Mouse (Mus musculus) adrenal gland, postnatal 25 days (tissue): ENCODE data around the gene Cep97. TPM values are rescaled to one million over a fixed set of nuclear protein-coding genes. Genes with fewer than 3 reads are reported as not detected.
"Not testable (repeated sequence)": the region's sequence is repeated elsewhere in the genome, so short reads cannot be mapped to it uniquely, and the experiment has no call there.

ENCODE experiments used
- DNase-seq: peaks from one replicate; pipeline ENCODE4 v3.0.0; 2021; ENCODE audit warnings: mixed read lengths
- total RNA-seq: library from RNA; stranded (reverse); gene quantifications from 2 replicates; pipeline ENCODE4 v1.2.3, GENCODE M21; 2021

The Cep97 gene
- total RNA-seq, 1 experiment from 2014 or later = 13.1 TPM

DNA sequence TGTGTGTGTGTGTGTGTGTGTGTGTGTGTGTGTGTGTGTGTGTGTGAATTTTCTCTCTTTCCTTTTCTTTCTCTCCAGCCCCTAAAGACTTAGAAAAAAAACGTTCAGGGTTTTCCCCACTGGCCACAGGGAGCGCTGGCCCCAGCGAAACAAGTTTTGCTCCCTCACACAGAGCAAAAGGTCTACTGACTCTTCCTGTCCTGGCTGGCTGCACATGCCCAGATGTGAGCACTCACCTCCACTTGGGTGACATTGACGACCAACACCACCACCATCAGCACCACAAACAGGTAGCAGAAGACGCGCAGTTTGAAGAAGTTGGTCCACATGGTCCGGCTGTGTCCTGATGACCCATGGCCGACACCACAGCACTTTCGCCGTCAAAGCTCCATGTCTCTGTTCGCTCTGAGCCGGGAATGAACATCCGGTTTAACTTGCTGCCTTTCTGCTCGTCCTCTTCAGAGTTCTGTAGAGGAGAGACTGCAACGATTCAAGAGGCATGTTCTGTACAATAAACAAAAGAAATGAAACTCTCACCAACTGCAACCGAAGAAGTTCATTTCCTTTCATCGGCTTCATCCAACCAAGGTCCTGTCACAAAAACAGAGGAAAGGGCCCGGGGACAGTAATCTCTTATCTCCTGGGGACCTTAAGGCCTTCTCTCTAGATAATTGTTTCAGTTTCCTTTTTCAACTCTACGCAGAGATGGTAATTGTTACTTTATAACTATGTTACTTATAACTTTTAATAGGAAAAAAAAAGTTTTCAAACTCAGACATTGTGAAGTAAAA is 44.1 kb downstream of the Cep97 start:
- DNase-seq = no peak

DNA sequence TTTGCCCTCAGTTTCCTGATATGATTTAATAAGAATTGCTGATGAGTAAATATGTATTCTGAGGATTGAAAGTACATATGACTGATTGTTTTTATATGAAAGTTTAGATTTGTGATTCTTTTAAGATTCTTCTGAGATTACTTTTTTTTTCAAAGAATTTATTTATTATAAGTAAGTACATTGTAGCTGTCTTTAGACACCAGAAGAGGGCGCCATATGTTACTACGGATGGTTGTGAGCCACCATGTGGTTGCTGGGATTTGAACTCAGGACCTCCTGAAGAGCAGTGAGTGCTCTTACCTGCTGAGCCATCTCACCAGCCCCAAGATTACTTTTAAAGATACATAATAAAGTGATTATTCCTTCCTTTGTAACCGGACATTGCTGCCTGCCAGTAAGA is 45.2 kb downstream of the Cep97 start:
- DNase-seq = no peak

GRCm38 (mm10) chr16:55888584-55888960 is 46.1 kb downstream of the Cep97 start:
- no peak for DNase-seq

DNA sequence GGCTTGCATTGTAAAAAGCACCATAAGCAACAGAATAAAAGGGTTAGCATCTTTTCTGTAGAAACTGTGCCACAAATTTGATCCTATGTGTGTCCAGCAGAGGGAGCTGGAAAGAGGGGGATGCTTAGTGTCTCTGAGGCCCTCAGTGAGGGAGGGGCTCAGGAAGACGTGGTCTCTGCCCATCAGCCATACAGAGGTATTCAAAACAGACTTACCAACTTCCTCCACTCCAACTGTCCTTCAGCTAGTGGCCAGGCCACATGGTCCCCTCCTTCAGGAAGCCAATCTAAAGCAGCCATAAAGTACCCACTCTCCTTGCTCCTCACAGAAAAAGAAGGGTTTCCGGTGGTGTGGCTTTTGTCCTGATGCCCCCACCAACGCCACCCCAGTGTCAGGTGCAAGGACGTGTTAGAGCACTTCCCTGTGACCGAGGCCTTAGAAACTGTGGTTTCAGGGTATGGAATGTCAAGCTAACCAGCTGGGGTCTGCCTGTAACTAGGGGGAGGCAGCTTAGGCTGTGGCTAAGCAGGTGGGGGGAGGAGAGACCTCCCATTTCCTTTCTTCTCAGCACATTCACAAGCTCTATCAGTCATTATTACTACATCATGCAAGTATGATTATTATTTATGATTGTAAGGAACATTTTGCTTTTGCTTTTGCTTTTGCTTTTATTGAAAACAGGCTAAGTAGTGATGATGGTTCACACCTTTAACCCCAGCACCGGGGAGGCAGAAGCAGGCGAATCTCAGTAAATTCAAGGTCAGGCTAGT is 46.7 kb downstream of the Cep97 start:
- DNase-seq = no peak

- DNase-seq = no peak
These were observed 50.4 kb downstream of the Cep97 start for GRCm38 (mm10) chr16:55884246-55884645.

DNA sequence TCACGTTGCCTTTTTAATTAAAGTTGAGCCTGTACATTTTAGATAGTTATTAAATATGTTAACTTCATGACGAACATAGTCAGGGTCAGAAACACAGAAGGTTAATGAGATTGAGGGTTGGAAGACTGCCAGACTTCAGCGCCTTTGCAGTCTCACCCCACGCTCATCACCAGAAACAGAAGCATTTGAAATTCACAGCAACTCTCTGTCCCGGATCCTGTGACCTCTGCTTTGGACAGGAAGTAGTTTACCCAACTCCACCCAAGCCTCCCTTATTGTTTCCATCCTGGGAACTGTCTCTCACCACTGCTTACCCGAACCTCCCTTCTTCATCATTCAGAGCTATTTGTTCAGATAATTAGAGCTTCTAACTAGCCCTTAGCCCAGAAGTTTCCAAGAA is 58.6 kb downstream of the Cep97 start:
- DNase-seq = no peak

GRCm38 (mm10) chr16:55863832-55864231 is 70.8 kb downstream of the Cep97 start:
- no peak for DNase-seq

- peak; percentile 68 for DNase-seq
These were observed 71.4 kb downstream of the Cep97 start for GRCm38 (mm10) chr16:55863149-55863815.

DNA sequence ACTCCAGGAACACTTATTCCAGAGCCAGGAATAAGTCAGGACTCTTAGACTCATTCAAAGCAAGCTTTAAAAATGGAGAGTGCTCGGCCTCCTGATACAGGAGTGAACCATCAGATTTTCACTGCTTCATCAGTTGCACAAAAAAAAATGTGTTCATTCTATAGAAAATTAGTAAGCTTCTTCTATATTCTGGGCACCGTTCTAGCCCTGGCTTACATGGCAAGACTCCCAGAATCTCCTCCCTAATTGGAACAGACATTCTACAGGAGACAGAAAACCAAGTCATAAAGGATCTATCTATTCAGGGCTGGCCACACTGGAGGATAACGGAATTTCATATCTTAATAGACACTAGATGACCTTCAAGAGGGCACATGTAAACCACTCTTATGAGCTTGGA is 73.6 kb downstream of the Cep97 start:
- no peak for DNase-seq

DNA sequence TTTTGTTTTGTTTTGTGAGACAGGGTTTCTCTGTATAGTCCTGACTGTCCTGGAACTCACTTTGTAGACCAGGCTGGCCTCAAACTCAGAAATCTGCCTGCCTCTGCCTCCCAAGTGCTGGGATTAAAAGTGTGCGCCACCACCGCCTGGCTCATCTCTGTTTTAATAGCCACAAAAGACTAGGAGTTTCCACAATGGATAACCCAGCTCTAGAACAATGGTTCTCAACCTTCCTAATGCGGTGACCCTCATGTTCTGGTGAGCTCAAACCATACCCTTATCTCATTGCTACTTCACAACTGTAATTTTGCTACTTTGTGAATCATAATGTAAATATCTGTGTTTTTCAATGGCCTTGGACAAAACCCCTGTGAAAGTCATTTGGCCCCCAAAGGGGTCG is 75.2 kb downstream of the Cep97 start:
- not testable (repeated sequence) for DNase-seq

- peak; percentile 73 for DNase-seq
These were observed 76.2 kb downstream of the Cep97 start for GRCm38 (mm10) chr16:55858465-55858864.

DNA sequence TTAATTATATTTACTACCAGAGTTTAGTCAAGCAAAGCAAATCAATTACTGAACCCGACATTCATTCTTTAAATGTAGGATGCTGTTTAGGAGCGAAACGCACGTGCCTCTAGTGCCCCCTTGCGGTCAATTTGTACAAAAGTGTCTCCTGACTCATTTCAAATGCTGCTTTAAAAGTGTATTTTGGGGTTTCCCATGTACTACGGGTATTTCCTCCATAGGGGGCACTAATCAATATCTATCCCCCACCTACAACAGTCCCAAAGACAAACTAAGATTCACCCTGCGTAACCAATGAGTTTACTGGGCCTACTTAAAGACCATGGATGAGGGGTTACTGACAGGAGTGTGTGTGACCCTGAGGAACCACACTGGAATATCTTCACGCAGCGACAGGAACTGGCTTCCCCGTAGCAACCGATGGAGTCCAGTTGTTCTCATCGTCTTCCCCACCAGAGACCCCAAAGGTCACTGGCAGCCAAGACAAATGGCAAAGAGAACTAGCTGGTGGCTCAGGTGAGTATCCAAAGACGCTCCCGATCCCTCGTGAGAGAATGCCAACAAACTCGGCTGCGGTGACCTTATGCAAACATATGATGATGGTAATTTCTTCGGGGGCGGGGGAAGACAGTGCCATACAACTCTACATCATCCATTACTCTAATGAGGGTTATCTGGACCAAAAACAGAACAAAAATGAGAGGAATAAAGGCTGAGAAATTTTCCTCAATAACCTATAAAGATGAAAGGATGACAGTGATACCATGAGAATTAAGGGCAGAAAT is 81.5 kb downstream of the Cep97 start:
- DNase-seq = peak; percentile 77

- no peak for DNase-seq
These were observed 82.1 kb downstream of the Cep97 start for GRCm38 (mm10) chr16:55852515-55852914.

DNA sequence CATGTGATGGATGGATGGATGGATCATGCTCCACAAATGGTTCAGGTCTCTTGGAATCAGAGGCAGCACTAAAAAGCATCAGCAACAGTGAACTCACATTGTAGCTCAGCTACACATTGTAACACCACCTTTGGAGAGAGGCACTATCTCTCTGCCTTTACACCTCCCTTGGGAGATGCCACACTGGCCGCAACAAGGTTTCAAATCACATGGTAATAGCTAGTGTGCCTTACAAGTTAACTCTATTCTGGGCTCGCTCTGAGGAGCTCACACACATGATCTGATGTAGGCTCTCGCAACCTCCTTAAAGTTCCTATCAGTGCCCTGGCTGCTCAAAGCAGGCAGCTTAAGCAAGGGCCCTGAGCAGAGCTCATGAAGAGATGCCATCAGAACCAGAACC is 84.2 kb downstream of the Cep97 start:
- no peak for DNase-seq

Other genes with a start within 250 kb of the Cep97 start
- gene Nfkbiz, start 96.0 kb downstream of the Cep97 start, total RNA-seq = 3.4 and 4.3 TPM in 2 replicates
- gene Nxpe3, start 39.6 kb downstream of the Cep97 start, total RNA-seq = 1.6 and 2.0 TPM in 2 replicates
- 738 and 757 TPM in 2 replicates for gene Rpl24, start 31.4 kb upstream of the Cep97 start, total RNA-seq
- gene Zbtb11, start 39.0 kb upstream of the Cep97 start, total RNA-seq = 20.6 and 22.2 TPM in 2 replicates
- 108 and 117 TPM in 2 replicates for gene Pcnp, start 94.9 kb upstream of the Cep97 start, total RNA-seq
- 18.2 and 19.2 TPM in 2 replicates for gene Trmt10c, start 103.0 kb upstream of the Cep97 start, total RNA-seq
- gene Senp7, start 113.5 kb upstream of the Cep97 start, total RNA-seq = 26.4 and 32.9 TPM in 2 replicates